Mouse (Mus musculus) CD4-positive, CD25-positive, alpha-beta regulatory T cell, adult 4 months (primary cell): ENCODE data around the gene Gins1. TPM values are rescaled to one million over a fixed set of nuclear protein-coding genes. Genes with fewer than 3 reads are reported as not detected.

Experiments used
- ATAC-seq: one replicate; pipeline ENCODE4 v1.8.0; 2017
- polyA plus RNA-seq, 2 experiments: library from polyadenylated mRNA; unstranded; fragments of 100-300 nt; shearing (Covaris generic); gene quantifications; one replicate each; pipeline ENCODE4 v1.2.1; 2017

Gins1 gene
- polyA plus RNA-seq, 2 experiments from 2014 or later: 5.5 to 6.9 TPM

GRCm38 (mm10) chr2:150963246-150963645 lies 58.0 kb downstream of the Gins1 start:
- no peak for ATAC-seq

- ATAC-seq: no peak
Measured at GRCm38 (mm10) chr2:150964641-150965040, 59.4 kb downstream of the Gins1 start.

GRCm38 (mm10) chr2:150965951-150966350 lies 60.8 kb downstream of the Gins1 start:
- no peak for ATAC-seq

DNA sequence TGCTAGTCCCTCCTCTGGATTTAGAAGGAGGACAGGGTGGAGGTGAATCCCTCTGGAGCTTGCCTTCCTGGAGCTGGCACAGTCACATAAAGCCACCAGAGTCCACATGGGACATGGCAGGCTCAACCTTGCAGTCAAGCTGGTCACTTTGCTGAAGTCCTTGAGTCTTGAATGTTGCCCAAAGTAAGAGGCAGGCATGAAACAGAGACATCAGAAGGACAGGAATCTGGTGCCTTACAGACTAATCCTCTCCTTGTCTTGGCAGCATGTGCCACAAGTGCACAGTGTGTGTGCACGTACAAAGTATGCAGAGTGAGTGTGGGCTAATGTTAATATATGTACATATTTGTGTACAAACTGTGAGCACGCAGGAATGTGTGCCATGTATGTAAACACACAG lies 62.3 kb downstream of the Gins1 start:
- no peak for ATAC-seq

DNA sequence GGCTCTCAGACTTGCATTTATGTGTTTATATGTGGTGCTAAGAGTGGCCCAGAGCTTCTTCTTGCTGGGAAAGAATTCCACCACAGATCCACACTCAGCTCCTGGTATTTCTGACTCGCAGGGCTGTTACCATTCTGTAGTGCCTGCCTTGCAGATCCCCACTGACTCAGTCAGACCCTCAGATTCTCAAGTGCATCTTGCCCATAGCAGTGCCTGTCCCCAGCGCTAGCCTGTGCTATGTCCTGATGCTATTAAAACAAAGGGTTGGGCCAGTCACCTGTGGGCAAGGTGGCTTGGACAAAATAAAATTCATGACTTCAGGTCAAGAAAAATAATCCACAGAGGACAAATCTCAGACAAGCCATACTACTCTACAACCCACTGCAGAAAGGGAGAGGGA lies 64.0 kb downstream of the Gins1 start:
- ATAC-seq: no peak

DNA sequence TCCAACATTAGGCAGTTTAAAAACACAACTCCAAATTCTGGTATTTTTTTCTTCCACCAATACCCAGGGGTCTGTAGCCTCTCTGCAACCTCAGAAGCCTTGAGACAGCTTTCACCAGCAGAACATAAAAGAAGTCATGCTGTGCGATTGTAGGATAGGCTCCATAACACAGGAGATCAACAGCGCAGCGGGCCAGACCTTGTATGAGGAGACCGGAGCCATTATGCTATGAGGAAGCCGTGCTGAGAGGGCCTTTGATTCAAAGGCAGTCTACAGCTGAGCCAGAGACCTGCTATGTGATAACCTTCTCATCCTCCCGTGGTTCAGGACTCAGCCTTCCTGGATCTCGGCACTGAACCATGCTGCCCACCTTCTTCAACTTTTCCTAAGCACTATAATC lies 66.7 kb downstream of the Gins1 start:
- ATAC-seq: no peak

- no peak for ATAC-seq
Measured at GRCm38 (mm10) chr2:150972681-150973080, 67.5 kb downstream of the Gins1 start.

- no peak for ATAC-seq
Measured at GRCm38 (mm10) chr2:150973401-150974115, 68.4 kb downstream of the Gins1 start.

- ATAC-seq: no peak
Measured at GRCm38 (mm10) chr2:150976871-150977270, 71.7 kb downstream of the Gins1 start.

DNA sequence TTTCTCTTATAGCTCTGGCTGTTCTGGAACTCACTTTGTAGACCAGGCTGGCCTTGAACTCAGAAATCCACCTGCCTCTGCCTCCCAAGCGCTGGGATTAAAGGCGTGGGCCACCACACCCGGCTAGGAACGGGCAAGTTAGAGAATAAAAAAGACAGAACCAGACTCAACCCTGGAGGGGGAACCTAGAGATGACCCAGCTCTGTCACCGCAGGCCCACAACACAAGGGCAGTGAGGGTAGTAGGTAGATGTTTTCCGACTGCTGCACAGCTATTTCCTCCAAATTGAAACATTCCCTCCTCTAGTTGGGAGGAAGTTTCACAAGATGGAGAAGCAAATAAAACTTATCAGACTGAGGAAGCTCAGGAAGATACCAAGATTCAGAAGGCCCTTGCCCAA lies 72.5 kb downstream of the Gins1 start:
- no peak for ATAC-seq

- ATAC-seq: no peak
Measured at GRCm38 (mm10) chr2:150978791-150979190, 73.6 kb downstream of the Gins1 start.

DNA sequence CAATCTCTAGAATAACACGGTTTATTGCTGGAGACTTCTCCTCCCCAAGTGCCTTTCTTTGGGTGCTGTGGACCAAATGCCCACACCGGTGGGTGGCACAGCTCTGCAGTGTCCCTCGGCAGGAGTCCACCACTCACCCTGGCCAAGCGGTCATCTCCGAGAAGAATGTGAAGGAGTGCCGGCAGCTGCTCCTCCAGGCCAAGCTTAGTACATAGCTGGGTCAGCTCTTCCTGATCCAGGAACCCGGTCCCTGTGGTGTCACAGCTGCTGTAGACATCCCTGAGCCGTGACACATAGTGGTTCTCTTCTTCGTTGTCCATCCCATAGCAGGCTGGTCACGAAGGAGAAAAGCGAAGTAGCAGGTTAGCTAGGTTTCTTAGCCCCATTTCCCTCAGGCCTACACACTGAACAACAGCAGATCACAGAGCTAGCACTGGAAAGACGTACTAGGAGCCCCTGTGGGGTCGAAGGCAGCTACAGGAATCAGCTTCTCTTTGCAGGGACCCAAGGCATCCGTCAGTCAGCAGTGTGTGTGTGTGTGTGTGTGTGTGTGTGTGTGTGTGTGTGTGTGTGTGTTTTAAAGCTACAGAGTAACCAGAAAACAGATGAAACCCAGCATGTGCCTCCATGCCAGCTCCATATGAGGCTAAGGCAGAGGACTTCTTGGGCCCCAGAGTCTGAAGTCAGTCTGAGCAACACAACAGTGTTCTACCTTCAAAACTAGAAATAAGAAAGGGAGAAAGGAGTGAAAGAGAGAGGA lies 74.8 kb downstream of the Gins1 start:
- ATAC-seq: no peak

Other genes with a start within 250 kb of the Gins1 start
- gene Acss1, start 236.9 kb upstream of the Gins1 start, polyA plus RNA-seq: 10 to 100 TPM; 13.8 to 21.7 TPM
- gene Vsx1, start 216.0 kb upstream of the Gins1 start, polyA plus RNA-seq: not detected
- gene Entpd6, start 156.4 kb upstream of the Gins1 start, polyA plus RNA-seq: 10 to 100 TPM; 30.1 to 49.1 TPM
- gene Pygb, start 118.7 kb upstream of the Gins1 start, polyA plus RNA-seq: 10 to 100 TPM; 34.4 to 85.4 TPM
- gene Abhd12, start 659 bp upstream of the Gins1 start, polyA plus RNA-seq: 10 to 100 TPM; 11.2 to 14.5 TPM
- gene Ninl, start 134.0 kb downstream of the Gins1 start, polyA plus RNA-seq: under 1 TPM; 0.23 to 0.37 TPM
- gene Nanp, start 134.0 kb downstream of the Gins1 start, polyA plus RNA-seq: 10 to 100 TPM; 28.1 to 30.3 TPM
- not detected for gene Gm14151, start 186.9 kb downstream of the Gins1 start, polyA plus RNA-seq
- not detected for gene Gm14147, start 192.8 kb downstream of the Gins1 start, polyA plus RNA-seq